Mouse (Mus musculus) liver, postnatal 0 days (tissue): ENCODE measurements around the gene Magi2. TPM values are rescaled to one million over a fixed set of nuclear protein-coding genes. Genes with fewer than 3 reads are reported as not detected.
"Not testable (repeated sequence)": the region's sequence is repeated elsewhere in the genome, so short reads cannot be mapped to it uniquely, and the experiment has no call there.

Experiments used
- ATAC-seq: fragments of 200-750 bp; cut with Nextera tagmentation; 2 replicates; pipeline ENCODE4 v1.8.0; 2017; ENCODE audit warnings: mild to moderate bottlenecking, moderate library complexity
- DNase-seq: peaks from one replicate; pipeline ENCODE4 v3.0.0-alpha.2; 2016
- H3K27ac ChIP-seq: fragments of 300-500 bp; sonication (generic); 2 replicates; pipeline ENCODE4 v1.5.1; 2014; ENCODE audit warnings: antibody characterized with exemption, moderate library complexity, mild to moderate bottlenecking, low read depth
- H3K27me3 ChIP-seq: fragments of 300-500 bp; sonication (generic); 2 replicates; pipeline ENCODE4 v1.6.1; 2014; ENCODE audit warnings: low read length, control low read depth, mixed read lengths; ENCODE audit not compliant: insufficient read depth
- H3K36me3 ChIP-seq: fragments of 300-500 bp; sonication (generic); replicated peaks from 2 replicates; pipeline ENCODE4 v1.6.1; 2014; ENCODE audit warnings: mild to moderate bottlenecking, control low read depth, low read length, moderate library complexity, mixed read lengths; ENCODE audit not compliant: insufficient read depth
- H3K4me1 ChIP-seq: fragments of 300-500 bp; sonication (generic); 2 replicates; pipeline ENCODE4 v1.6.1; 2014; ENCODE audit warnings: antibody characterized with exemption, mild to moderate bottlenecking, control low read depth; ENCODE audit not compliant: insufficient read depth
- H3K4me2 ChIP-seq: fragments of 300-500 bp; sonication (generic); 2 replicates; pipeline ENCODE4 v1.6.1; 2014; ENCODE audit warnings: low read depth, mild to moderate bottlenecking, low read length, moderate library complexity, mixed read lengths
- H3K4me3 ChIP-seq: fragments of 300-500 bp; sonication (generic); 2 replicates; pipeline ENCODE4 v1.5.1; 2014; ENCODE audit warnings: low read depth, low read length
- H3K9ac ChIP-seq: fragments of 300-500 bp; sonication (generic); replicated peaks from 2 replicates; pipeline ENCODE4 v1.6.1; 2014; ENCODE audit warnings: mild to moderate bottlenecking, moderate library complexity
- H3K9me3 ChIP-seq: fragments of 300-500 bp; sonication (generic); 2 replicates; pipeline ENCODE4 v1.6.1; 2016; ENCODE audit warnings: mild to moderate bottlenecking, control low read depth, low read length, mixed read lengths
- CTCF ChIP-seq: sonication (generic); IDR thresholded peaks from 2 replicates; pipeline ENCODE4 v1.5.1; 2016; ENCODE audit warnings: antibody characterized with exemption, low read depth
- EP300 ChIP-seq: IDR thresholded peaks from 2 replicates; pipeline ENCODE4 v1.6.1; 2016; ENCODE audit warnings: antibody characterized with exemption, low read depth, mild to moderate bottlenecking
- WGBS: fragments of 180-500 bp; shearing (Covaris S2); extraction: QIAGEN DNeasy Blood & Tissue Kit; methylation state at CpG from one replicate; pipeline ENCODE4 v1.1.7; 2014; ENCODE audit not compliant: insufficient replicate concordance; 5-methylcytosine and 5-hydroxymethylcytosine counted together
- polyA plus RNA-seq: library from polyadenylated mRNA; unstranded; fragments of >200 nt; fragmentation: Nextera tagmentation; extraction: Ambion mirVana; gene quantifications from 2 replicates; pipeline ENCODE4 v1.2.1, GENCODE M21; 2015

The Magi2 gene
- polyA plus RNA-seq, 1 experiment from 2014 or later = 0.08 TPM

DNA sequence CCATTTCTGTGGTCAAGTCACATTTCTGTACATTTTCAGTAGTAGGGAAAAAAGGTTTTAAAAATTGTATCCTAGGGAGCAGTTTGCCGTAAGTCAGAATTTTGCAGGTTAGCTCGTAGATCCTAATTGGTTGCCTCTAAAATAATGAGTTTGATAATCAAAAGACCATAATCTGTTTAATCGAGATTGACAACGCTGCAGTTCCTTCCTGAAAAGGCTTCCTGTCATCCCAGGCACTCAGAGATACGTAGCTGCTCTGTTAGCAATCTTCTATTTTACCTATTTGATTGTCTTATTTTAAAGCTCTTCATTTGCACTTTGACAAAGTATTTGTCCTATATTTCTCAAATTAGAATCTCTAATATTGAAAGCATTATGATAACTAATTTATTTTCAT, 1476.5 kb downstream of the Magi2 start:
- WGBS = 58% methylated on average over 5 of the region's 5 CpGs

GRCm38 (mm10) chr5:20703971-20704575, 1477.2 kb downstream of the Magi2 start:
- Histone ChIP-seq H3K9me3 (no peaks in the 10 kb centered on the region), H3K4me3 (no peak overlapping the region), H3K27me3 (0 out of 2 replicates have a peak, but pooled peaks cover 4% of the 10 kb centered on the region), H3K9ac (no peak overlapping the region), H3K4me2 (no peak overlapping the region), H3K4me1 (0 out of 2 replicates have a peak, but pooled peaks cover 2% of the 10 kb centered on the region), H3K27ac (no peak overlapping the region), H3K36me3 (no peaks in the 10 kb centered on the region)
- DNase-seq (no peak), ATAC-seq (no peak)
- 69% methylated on average over 13 of the region's 13 CpGs for WGBS
- TF ChIP-seq EP300 (no peak), CTCF (no peak)

More for the DNA sequence above, 1476.5 kb downstream of the Magi2 start:
- H3K4me2 ChIP-seq = no peak overlapping the region
- H3K4me1 ChIP-seq = 0 out of 2 replicates have a peak, but pooled peaks cover 2% of the 10 kb centered on the region
- H3K4me3 ChIP-seq = no peak overlapping the region
- 0 out of 2 replicates have a peak, but pooled peaks cover 4% of the 10 kb centered on the region for H3K27me3 ChIP-seq
- H3K9ac ChIP-seq = no peak overlapping the region
- H3K9me3 ChIP-seq = no peaks in the 10 kb centered on the region
- TF ChIP-seq CTCF (no peak), EP300 (no peak)
- no peak for DNase-seq
- no peaks in the 10 kb centered on the region for H3K36me3 ChIP-seq
- no peak for ATAC-seq
- H3K27ac ChIP-seq = no peak overlapping the region

- TF ChIP-seq EP300 (no peak), CTCF (no peak)
Measured at GRCm38 (mm10) chr5:20704886-20705285, 1478.0 kb downstream of the Magi2 start.

GRCm38 (mm10) chr5:20706322-20707282, 1479.8 kb downstream of the Magi2 start:
- H3K4me3 ChIP-seq, ATAC-seq, DNase-seq, H3K27ac ChIP-seq, H3K27me3 ChIP-seq, H3K9me3 ChIP-seq, H3K36me3 ChIP-seq, H3K9ac ChIP-seq, H3K4me2 ChIP-seq, H3K4me1 ChIP-seq: not testable (repeated sequence)
- 80% methylated on average over 9 of the region's 18 CpGs for WGBS

More at GRCm38 (mm10) chr5:20704886-20705285, 1478.0 kb downstream of the Magi2 start:
- Histone ChIP-seq H3K27me3 (0 out of 2 replicates have a peak, but pooled peaks cover 4% of the 10 kb centered on the region), H3K4me3 (no peak overlapping the region), H3K36me3 (no peaks in the 10 kb centered on the region), H3K4me2 (no peak overlapping the region), H3K9me3 (no peaks in the 10 kb centered on the region), H3K9ac (no peak overlapping the region), H3K4me1 (0 out of 2 replicates have a peak, but pooled peaks cover 2% of the 10 kb centered on the region), H3K27ac (no peak overlapping the region)
- ATAC-seq (no peak), DNase-seq (no peak)
- 44% methylated on average over 4 of the region's 4 CpGs for WGBS

DNA sequence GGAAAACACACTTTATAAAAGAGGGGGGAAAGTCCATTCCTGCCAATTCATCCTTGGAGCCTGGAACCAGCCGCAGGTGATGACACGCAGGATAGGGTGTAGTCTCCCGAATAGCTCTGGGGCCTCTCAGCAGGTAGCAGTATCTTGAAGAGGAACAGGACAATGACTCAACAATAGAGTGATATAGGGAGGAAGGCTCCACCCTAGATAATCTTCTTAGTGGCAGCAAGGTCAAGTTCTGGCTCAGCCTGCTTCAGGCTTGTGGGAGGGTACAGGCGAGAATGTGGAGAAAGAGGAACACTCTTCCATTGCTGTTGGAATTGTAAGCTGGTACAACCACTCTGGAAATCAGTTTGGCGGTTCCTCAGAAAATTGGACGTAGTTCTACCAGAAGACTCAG, 1484.0 kb downstream of the Magi2 start:
- ATAC-seq, H3K4me2 ChIP-seq, H3K4me1 ChIP-seq, H3K9me3 ChIP-seq, H3K36me3 ChIP-seq, H3K9ac ChIP-seq, H3K27me3 ChIP-seq, DNase-seq, H3K4me3 ChIP-seq, H3K27ac ChIP-seq: not testable (repeated sequence)
- 79% methylated on average over 6 of the region's 6 CpGs for WGBS

- DNase-seq, ATAC-seq, H3K4me2 ChIP-seq, H3K36me3 ChIP-seq, H3K4me3 ChIP-seq, H3K9ac ChIP-seq, H3K27me3 ChIP-seq, H3K4me1 ChIP-seq, H3K9me3 ChIP-seq, H3K27ac ChIP-seq: not testable (repeated sequence)
- WGBS = 61% methylated on average over 1 of the region's 1 CpGs
Measured at GRCm38 (mm10) chr5:20714619-20715018, 1487.8 kb downstream of the Magi2 start.

DNA sequence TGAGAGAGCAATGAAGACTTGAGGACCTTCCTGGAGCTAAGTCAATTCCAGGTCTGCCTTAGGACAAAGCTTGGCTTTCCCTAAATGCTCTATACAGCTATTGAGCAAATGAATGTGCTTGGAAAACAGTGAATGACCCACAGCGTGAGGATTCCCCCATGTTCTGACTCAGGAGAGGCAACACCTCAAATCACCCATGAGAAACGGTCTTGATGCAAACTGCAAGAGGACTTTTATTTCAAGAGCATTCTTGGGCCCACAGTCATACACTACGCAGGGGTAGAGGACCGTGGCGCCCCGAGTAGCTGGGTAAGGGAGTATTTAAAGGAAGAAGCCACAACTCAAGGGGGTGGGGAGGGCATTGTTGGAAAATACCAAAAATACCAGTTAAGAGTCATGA, 1489.1 kb downstream of the Magi2 start:
- H3K27me3 ChIP-seq, H3K36me3 ChIP-seq, H3K4me2 ChIP-seq, ATAC-seq, H3K9ac ChIP-seq, H3K9me3 ChIP-seq, DNase-seq, H3K4me1 ChIP-seq, H3K27ac ChIP-seq, H3K4me3 ChIP-seq: not testable (repeated sequence)
- WGBS = 87% methylated on average over 6 of the region's 6 CpGs
